Mouse (Mus musculus): ENCODE data around the gene Cfi.

GRCm38 (mm10) chr3:129803765-129804164, 31.9 kb upstream of the Cfi start, which contains the start of gene Lrit3:
- TF ChIP-seq CTCF (IDR thresholded peaks at IDR 0.05; ENCODE audit: low read depth) = no peak
- TF ChIP-seq EP300 (IDR thresholded peaks at IDR 0.05; ENCODE audit: low read depth) = no peak

All from liver, postnatal 0 days (tissue).